24 mouse cellular contexts compared by ENCODE assay signal in genomic region chr1:131514197-131514596, GRCm38 (mm10). TPM values are rescaled to one million over a fixed set of nuclear protein-coding genes. Genes with fewer than 3 reads are reported as not detected.
DNase-seq lines count a peak whose midpoint lies in the region; TF ChIP-seq lines count a peak whose summit lies in the region.
"Had no signal": no experiment of that assay in that cellular context is flagged by ENCODE, and none has a peak within 500 bp of the region (broad histone marks: within the 10 kb centered on the region; RNA-seq: fewer than 3 reads in every experiment).

No protein-coding gene starts in this region.

- intact Hi-C loops in left cerebral cortex, postnatal 10 days (cut with DNase I), result no loop called here

- no peaks in the 10 kb centered on the region for H3K9me3 ChIP-seq in ES-E14 (ENCODE audit: control insufficient read depth, insufficient read depth, low read depth, low read length)
- H3K9me3 ChIP-seq: embryonic facial prominence, embryonic 13.5 days; forebrain, embryonic 15.5 days; hindbrain, embryonic 13.5 days; limb, embryonic 10.5 days; midbrain, embryonic 12.5 days had no signal

- peaks cover 0 to 9% of the 10 kb centered on the region in 2 experiments; a peak in 2 of 4 replicates for H3K4me1 ChIP-seq in ES-E14 (ENCODE audit: control insufficient read depth in 2 of 2, insufficient read depth in 2 of 2, low read length in 2 of 2, poor library complexity in 1 of 2)
- peaks cover 9% of the 10 kb centered on the region for H3K4me1 ChIP-seq in embryonic fibroblast, embryonic 13.5 days (ENCODE audit: control insufficient read depth, insufficient read depth, low read length)
- H3K4me1 ChIP-seq: limb, embryonic 10.5 days had no signal

- H3K9ac ChIP-seq in ES-E14 (ENCODE audit: insufficient read depth, low read depth, low read length, poor library complexity, severe bottlenecking), result no peak overlapping the region
- H3K9ac ChIP-seq: embryonic facial prominence, embryonic 13.5 days; forebrain, embryonic 15.5 days; hindbrain, embryonic 13.5 days; midbrain, embryonic 12.5 days had no signal

- H3K4me3 ChIP-seq in ES-E14 (ENCODE audit: insufficient read depth in 1 of 2, low read depth in 1 of 2, low read length in 2 of 2, poor library complexity in 1 of 2, severe bottlenecking in 1 of 2), result no peak overlapping the region
- no peak overlapping the region for H3K4me3 ChIP-seq in embryonic fibroblast, embryonic 13.5 days (ENCODE audit: insufficient read depth, low read length)
- H3K4me3 ChIP-seq: embryonic facial prominence, embryonic 13.5 days; forebrain, embryonic 15.5 days; hindbrain, embryonic 13.5 days; left cerebral cortex, adult 2 months; limb, embryonic 10.5 days; midbrain, embryonic 12.5 days had no signal

- in situ Hi-C loops in ES-E14 (cut with MboI; ENCODE audit: low sequenced_read_pairs in 2 of 2, unreplicated experiment in 2 of 2), result no loop called here

- DNase-seq in embryo, embryonic 10.5 days (ENCODE audit: low spot score), result peak; percentile 17
- DNase-seq in embryo, embryonic 10 days (ENCODE audit: low spot score), result no peak
- DNase-seq in kidney, postnatal 10 days, result peak; percentile 18
- DNase-seq in kidney, adult 11 months, result no peak
- no peak for DNase-seq in ES-E14 (ENCODE audit: low read depth, low spot score)
- no peak for DNase-seq in left cerebral cortex, postnatal 10 days (ENCODE audit: extremely low spot score in 1 of 2, low spot score in 2 of 2)
- DNase-seq in gastrocnemius, postnatal 4 days (ENCODE audit: low spot score in 2 of 2), result no peak
- DNase-seq: adrenal gland, postnatal 14 days; cerebellum, adult 2 months; cerebellum, postnatal 25 days; heart, adult 11 months; kidney, adult 18-20 months; liver; lung, postnatal 10 days; thymus, adult 2 months; thymus, postnatal 4 days had no signal

- H3K27ac ChIP-seq in ES-E14 (ENCODE audit: insufficient read depth, low read depth, low read length, poor library complexity, severe bottlenecking), result peak overlapping the region; percentile 18; the same call in 1 of the 2 replicates
- H3K27ac ChIP-seq in embryonic fibroblast, embryonic 13.5 days (ENCODE audit: insufficient read depth, low read length), result peak overlapping the region; percentile 75
- H3K27ac ChIP-seq: embryonic facial prominence, embryonic 13.5 days; forebrain, embryonic 15.5 days; hindbrain, embryonic 13.5 days; left cerebral cortex, adult 2 months; limb, embryonic 10.5 days; midbrain, embryonic 12.5 days; stomach, postnatal 0 days had no signal

- no peak for TF ChIP-seq CTCF in embryonic fibroblast, embryonic 13.5 days (IDR thresholded peaks at IDR 0.05; ENCODE audit: borderline replicate concordance, insufficient read depth, low read length)

- TF ChIP-seq POLR2A in embryonic fibroblast, embryonic 13.5 days (IDR thresholded peaks at IDR 0.05; ENCODE audit: low read depth, low read length), result no peak

- H3K36me3 ChIP-seq in ES-E14 (ENCODE audit: control insufficient read depth, insufficient read depth, low read length, poor library complexity, severe bottlenecking), result no peaks in the 10 kb centered on the region
- H3K36me3 ChIP-seq: embryonic facial prominence, embryonic 13.5 days; forebrain, embryonic 15.5 days; hindbrain, embryonic 13.5 days; midbrain, embryonic 12.5 days had no signal

TF ChIP-seq in ES-E14, 5 proteins besides CTCF, POLR2A, EP300 and RAD21:
- TF ChIP-seq HCFC1 (IDR thresholded peaks at IDR 0.05; ENCODE audit: borderline replicate concordance, insufficient read depth, low read length) (no peak), ZNF384 (IDR thresholded peaks at IDR 0.05; ENCODE audit: low read depth, low read length) (peak; percentile 84), CHD2 (IDR thresholded peaks at IDR 0.05; ENCODE audit: low read depth, low read length) (no peak)

RNA-seq across cellular contexts. Expression of gene Srgap2, which starts 13.0 kb away (rescaled TPM):
- total RNA-seq in ES-E14 (2012; rRNA removed), result 26.4 and 38.6 TPM in 2 replicates
- 52.8 and 66.6 TPM in 2 replicates for polyA plus RNA-seq in embryonic fibroblast, embryonic 13.5 days (2011; ENCODE audit: insufficient read length, low read depth, missing spikeins)
- total RNA-seq in left cerebral cortex, postnatal 10 days (2021), result 100 to 1,000 TPM; 137 TPM
- total RNA-seq in gastrocnemius, postnatal 4 days (2021), result 10 to 100 TPM; 66.3 to 67.7 TPM

RNA-seq across cellular contexts. Expression of gene Fam72a, which starts 13.5 kb away (rescaled TPM):
- 3.5 and 5.8 TPM in 2 replicates for total RNA-seq in ES-E14 (2012; rRNA removed)
- 1.8 and 2.3 TPM in 2 replicates for polyA plus RNA-seq in embryonic fibroblast, embryonic 13.5 days (2011; ENCODE audit: insufficient read length, low read depth, missing spikeins)
- total RNA-seq in left cerebral cortex, postnatal 10 days (2021), result 1 to 10 TPM; 1.4 to 1.7 TPM
- 1 to 10 TPM; 1.7 to 2.0 TPM for total RNA-seq in gastrocnemius, postnatal 4 days (2021)

Comparison
In these comparisons a context has a peak if more than half of its experiments do, and no peak if none do; other contexts are left out.
1. DNase-seq: peak in embryo, embryonic 10.5 days (single experiment) and kidney, postnatal 10 days (single experiment); none in embryo, embryonic 10 days (single experiment), kidney, adult 11 months (single experiment), ES-E14 (single experiment), left cerebral cortex, postnatal 10 days (0 of 2) and gastrocnemius, postnatal 4 days (0 of 2).